In the genomic region with DNA sequence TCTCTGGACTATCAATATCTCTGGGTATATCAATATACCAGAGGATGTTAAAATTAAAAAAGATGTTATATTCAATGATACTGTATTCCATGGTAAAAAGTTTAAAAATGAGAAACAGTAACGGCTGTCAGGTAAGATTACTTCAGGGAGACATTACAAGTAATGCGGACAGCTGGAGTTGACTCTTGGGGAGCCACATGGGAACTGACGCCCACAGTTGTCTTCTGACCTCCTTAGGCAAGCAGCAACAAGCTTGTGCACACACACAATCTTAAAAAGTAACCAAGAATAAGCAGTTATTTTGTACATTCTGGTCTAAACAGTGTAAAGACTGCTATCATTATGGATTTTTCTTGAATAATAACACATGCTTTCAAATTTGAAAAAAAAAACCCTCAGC, we compare ENCODE assay signal across 10 mouse cellular contexts. TPM values are rescaled to one million over a fixed set of nuclear protein-coding genes. Genes with fewer than 3 reads are reported as not detected.
DNase-seq lines count a peak whose midpoint lies in the region; ATAC-seq and TF ChIP-seq lines count a peak whose summit lies in the region.
"Had no signal": no experiment of that assay in that cellular context is flagged by ENCODE, and none has a peak within 500 bp of the region (broad histone marks: within the 10 kb centered on the region; RNA-seq: fewer than 3 reads in every experiment).

No protein-coding gene starts in this region.

- TF ChIP-seq CTCF in embryonic fibroblast, embryonic 13.5 days (IDR thresholded peaks at IDR 0.05; ENCODE audit: borderline replicate concordance, insufficient read depth, low read length): no peak

- DNase-seq in liver, embryonic 11.5 days (ENCODE audit: low spot score): no peak
- DNase-seq in liver (no peak), MN1 (ENCODE audit: low spot score) (no peak)
- no peak for DNase-seq in right cerebral cortex, postnatal 10 days (ENCODE audit: low spot score in 2 of 2)
- DNase-seq: cerebellum, postnatal 10 days; retina, postnatal 1 day had no signal

- H3K9ac ChIP-seq in heart, embryonic 16.5 days (ENCODE audit: low read length): no peak overlapping the region; the same call in 1 of the 2 replicates
- no peak overlapping the region for H3K9ac ChIP-seq in heart, embryonic 12.5 days
- peak overlapping the region; percentile 93 for H3K9ac ChIP-seq in liver, embryonic 11.5 days (ENCODE audit: low read depth, low read length)
- peak overlapping the region; percentile 99 for H3K9ac ChIP-seq in liver, embryonic 15.5 days

- ATAC-seq in heart, embryonic 16.5 days (replicated peaks; ENCODE audit: extremely low read depth, insufficient read depth, low FRiP score): no peak
- no peak for ATAC-seq in heart, embryonic 12.5 days (ENCODE audit: insufficient number of reproducible peaks, low FRiP score)
- ATAC-seq in liver, embryonic 11.5 days (replicated peaks; ENCODE audit: low FRiP score): no peak
- no peak for ATAC-seq in liver, embryonic 15.5 days (ENCODE audit: insufficient read depth)

- H3K27ac ChIP-seq in heart, embryonic 16.5 days (ENCODE audit: low read length): no peak overlapping the region
- no peak overlapping the region for H3K27ac ChIP-seq in heart, embryonic 12.5 days (ENCODE audit: poor library complexity, severe bottlenecking)
- peak overlapping the region; percentile 70 for H3K27ac ChIP-seq in liver, embryonic 11.5 days (ENCODE audit: low read depth, low read length)
- no peak overlapping the region for H3K27ac ChIP-seq in embryonic fibroblast, embryonic 13.5 days (ENCODE audit: insufficient read depth, low read length)
- H3K27ac ChIP-seq in liver, embryonic 15.5 days (replicated peaks): peak overlapping the region; percentile 94

- 76% methylated on average over 3 of the region's 3 CpGs for WGBS in heart, embryonic 16.5 days
- WGBS in heart, embryonic 12.5 days: 84% methylated on average over 3 of the region's 3 CpGs
- WGBS in liver, embryonic 11.5 days: 75% methylated on average over 3 of the region's 3 CpGs
- 39% methylated on average over 3 of the region's 3 CpGs for WGBS in liver, embryonic 15.5 days (ENCODE audit: insufficient replicate concordance)

- H3K9me3 ChIP-seq in heart, embryonic 16.5 days (replicated peaks; ENCODE audit: control insufficient read depth, low read length): no peaks in the 10 kb centered on the region
- no peaks in the 10 kb centered on the region for H3K9me3 ChIP-seq in heart, embryonic 12.5 days (replicated peaks)
- no peaks in the 10 kb centered on the region for H3K9me3 ChIP-seq in liver, embryonic 11.5 days (ENCODE audit: control insufficient read depth, low read length)
- H3K9me3 ChIP-seq in liver, embryonic 15.5 days (replicated peaks): no peaks in the 10 kb centered on the region

- TF ChIP-seq POLR2A in embryonic fibroblast, embryonic 13.5 days (IDR thresholded peaks at IDR 0.05; ENCODE audit: low read depth, low read length): no peak

- peaks cover 35% of the 10 kb centered on the region for H3K4me1 ChIP-seq in heart, embryonic 16.5 days (ENCODE audit: control insufficient read depth, insufficient read depth, low read length)
- peaks cover 37% of the 10 kb centered on the region for H3K4me1 ChIP-seq in heart, embryonic 12.5 days (replicated peaks)
- peaks cover 30% of the 10 kb centered on the region for H3K4me1 ChIP-seq in liver, embryonic 11.5 days (replicated peaks; ENCODE audit: control insufficient read depth, insufficient read depth, low read length)
- H3K4me1 ChIP-seq in embryonic fibroblast, embryonic 13.5 days (ENCODE audit: control insufficient read depth, insufficient read depth, low read length): no peaks in the 10 kb centered on the region
- peaks cover 83% of the 10 kb centered on the region for H3K4me1 ChIP-seq in liver, embryonic 15.5 days (replicated peaks)

- H3K27me3 ChIP-seq in heart, embryonic 16.5 days (ENCODE audit: control insufficient read depth, insufficient read depth, low read length): no peaks in the 10 kb centered on the region
- H3K27me3 ChIP-seq in heart, embryonic 12.5 days (replicated peaks): no peaks in the 10 kb centered on the region
- H3K27me3 ChIP-seq in liver, embryonic 11.5 days (replicated peaks; ENCODE audit: control insufficient read depth, insufficient read depth, low read length): no peaks in the 10 kb centered on the region
- no peaks in the 10 kb centered on the region for H3K27me3 ChIP-seq in liver, embryonic 15.5 days

- peak overlapping the region; percentile 25 for H3K4me3 ChIP-seq in heart, embryonic 16.5 days (ENCODE audit: low read length)
- H3K4me3 ChIP-seq in heart, embryonic 12.5 days: no peak overlapping the region
- peak overlapping the region; percentile 91 for H3K4me3 ChIP-seq in liver, embryonic 11.5 days (ENCODE audit: low read depth, low read length)
- H3K4me3 ChIP-seq in embryonic fibroblast, embryonic 13.5 days (ENCODE audit: insufficient read depth, low read length): peak overlapping the region; percentile 97
- peak overlapping the region; percentile 99 for H3K4me3 ChIP-seq in liver, embryonic 15.5 days (replicated peaks)

- H3K4me2 ChIP-seq in heart, embryonic 16.5 days (ENCODE audit: low read depth, low read length): peak overlapping the region; percentile 79
- no peak overlapping the region for H3K4me2 ChIP-seq in heart, embryonic 12.5 days
- peak overlapping the region; percentile 85 for H3K4me2 ChIP-seq in liver, embryonic 11.5 days
- H3K4me2 ChIP-seq in liver, embryonic 15.5 days: peak overlapping the region; percentile 78

- H3K36me3 ChIP-seq in heart, embryonic 16.5 days (ENCODE audit: control insufficient read depth, insufficient read depth): no peaks in the 10 kb centered on the region
- no peaks in the 10 kb centered on the region for H3K36me3 ChIP-seq in heart, embryonic 12.5 days
- H3K36me3 ChIP-seq in liver, embryonic 11.5 days (ENCODE audit: control insufficient read depth, insufficient read depth, low read length): no peaks in the 10 kb centered on the region; the same call in 1 of the 2 replicates
- H3K36me3 ChIP-seq in liver, embryonic 15.5 days (replicated peaks): peaks cover 3% of the 10 kb centered on the region; the same call in 1 of the 2 replicates

RNA-seq across cellular contexts. Expression of gene Cyth3, which starts 2.2 kb away (rescaled TPM):
- 59.2 and 59.4 TPM in 2 replicates for polyA plus RNA-seq in heart, embryonic 16.5 days (2015; fragmentation: Nextera tagmentation; extraction: Ambion mirVana)
- 41.8 and 41.9 TPM in 2 replicates for polyA plus RNA-seq in heart, embryonic 12.5 days (2016; fragmentation: Nextera tagmentation; extraction: Ambion mirVana)
- polyA plus RNA-seq in liver, embryonic 11.5 days (2014; fragmentation: Nextera tagmentation; extraction: Ambion mirVana): 62.8 and 64.5 TPM in 2 replicates
- 130 and 134 TPM in 2 replicates for polyA plus RNA-seq in embryonic fibroblast, embryonic 13.5 days (2011; ENCODE audit: insufficient read length, low read depth, missing spikeins)
- polyA plus RNA-seq in liver, embryonic 15.5 days (2015; fragmentation: Nextera tagmentation; extraction: Ambion mirVana): 35.7 and 37.5 TPM in 2 replicates

Comparison
In these comparisons a context has a peak if more than half of its experiments do, and no peak if none do; other contexts are left out.
1. H3K27ac ChIP-seq: peak in liver, embryonic 11.5 days (single experiment) and liver, embryonic 15.5 days (single experiment); none in heart, embryonic 16.5 days (single experiment), heart, embryonic 12.5 days (single experiment) and embryonic fibroblast, embryonic 13.5 days (single experiment).
2. H3K9ac ChIP-seq: peak in liver, embryonic 11.5 days (single experiment) and liver, embryonic 15.5 days (single experiment); none in heart, embryonic 16.5 days (single experiment) and heart, embryonic 12.5 days (single experiment).